Mouse (Mus musculus): Measurements from ENCODE around the gene Pdap1. TPM values are rescaled to one million over a fixed set of nuclear protein-coding genes. Genes with fewer than 3 reads are reported as not detected.

Pdap1 gene
- polyA plus RNA-seq, 1 experiment: 136 TPM

DNA sequence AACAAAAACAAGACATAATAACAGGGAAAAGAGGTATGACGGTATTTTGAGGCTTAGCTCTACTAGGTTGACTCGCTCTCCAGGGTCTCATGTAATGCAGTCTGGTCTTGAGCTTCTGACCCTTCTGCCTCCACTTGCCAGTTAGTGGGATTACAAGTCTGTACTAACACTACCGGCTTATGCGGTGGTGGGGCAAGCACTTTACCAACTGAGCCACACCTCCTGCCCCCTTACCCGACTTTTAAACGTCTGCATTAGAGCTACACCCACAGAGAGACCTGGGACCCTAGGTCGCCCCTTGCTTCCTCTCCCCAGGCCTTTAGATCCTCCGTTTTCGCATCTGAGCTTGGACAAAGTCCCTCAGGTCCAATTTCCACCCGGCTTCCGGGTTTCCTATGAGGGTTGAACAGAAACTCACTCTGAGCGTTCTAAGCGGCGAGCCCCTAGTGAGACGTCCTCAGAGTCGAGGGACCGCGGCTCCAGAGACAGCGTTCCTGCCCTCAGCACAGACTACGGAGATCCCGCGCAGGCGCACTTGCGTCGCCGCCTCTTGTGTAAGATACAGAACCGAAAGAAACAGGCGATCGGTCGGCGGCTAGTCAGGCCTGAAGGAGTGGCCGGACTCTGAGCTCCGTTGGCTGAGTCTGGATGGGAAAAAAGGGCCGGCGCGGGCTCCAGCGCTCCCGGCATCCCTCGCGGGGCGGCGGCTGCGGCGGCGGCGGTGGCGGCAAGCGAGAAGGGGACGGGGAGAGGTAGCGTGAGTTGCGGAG lies 26.7 kb upstream of the Pdap1 start, which contains the start of the genes Ptcd1 and Cpsf4:
Ptcd1 (minus strand) TSS at position 573 of the 770 bp plus-strand sequence.
Cpsf4 (plus strand) TSS at position 678 of the 770 bp plus-strand sequence.
- TF ChIP-seq USF1 (IDR thresholded peaks at IDR 0.05; ENCODE audit: low read depth) (no peak), MAX (IDR thresholded peaks at IDR 0.05) (no peak), MYOD1 (IDR thresholded peaks at IDR 0.05; ENCODE audit: control insufficient read depth, insufficient read length, low read depth) (no peak), CEBPB (IDR thresholded peaks at IDR 0.05; ENCODE audit: low read depth) (peak; percentile 77), FOSL1 (IDR thresholded peaks at IDR 0.05; ENCODE audit: insufficient read depth, low read length, poor library complexity, severe bottlenecking) (no peak), MYOG (IDR thresholded peaks at IDR 0.05; ENCODE audit: control insufficient read depth, extremely low read depth, insufficient read length) (no peak)
- H3ac ChIP-seq (ENCODE audit: control insufficient read depth, insufficient read length, low read depth): peak within 1 kb of the TSS; percentile 87
- peaks cover 26% of the 10 kb centered on the region for H3K36me3 ChIP-seq (ENCODE audit: control insufficient read depth, insufficient read depth)
- no peaks in the 10 kb centered on the region for H3K27me3 ChIP-seq (ENCODE audit: control insufficient read depth, insufficient read depth, insufficient read length)
- peak within 1 kb of the TSS; percentile 95 for H3K4me3 ChIP-seq (ENCODE audit: insufficient read depth, poor library complexity, severe bottlenecking)
- peaks cover 67% of the 10 kb centered on the region for H3K79me2 ChIP-seq (ENCODE audit: control insufficient read depth, insufficient read depth)
- peaks cover 25% of the 10 kb centered on the region for H3K79me3 ChIP-seq (ENCODE audit: low read depth)

DNA sequence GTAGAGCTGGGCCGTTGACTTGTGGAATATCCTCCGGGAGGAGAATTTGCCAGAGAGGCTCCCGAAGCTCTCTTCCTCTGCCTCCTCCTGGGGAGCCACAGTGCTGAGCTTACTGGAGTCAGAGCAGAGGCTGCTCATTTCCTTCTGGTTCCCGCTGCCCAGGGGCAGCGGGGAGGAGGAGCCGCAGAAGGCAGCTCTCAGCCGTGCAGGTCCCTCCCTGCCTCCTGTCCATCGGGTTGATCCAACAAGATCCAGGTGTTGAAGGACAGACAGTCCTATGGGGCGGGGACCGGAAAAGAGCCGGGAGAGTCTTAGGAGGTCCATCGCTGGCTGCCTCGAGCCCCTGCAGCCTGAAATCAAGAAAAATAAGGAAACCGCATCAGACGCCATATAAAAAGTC lies 25.1 kb upstream of the Pdap1 start:
- Histone ChIP-seq H3K79me2 (ENCODE audit: control insufficient read depth, insufficient read depth) (peaks cover 52% of the 10 kb centered on the region), H3K4me3 (ENCODE audit: insufficient read depth, poor library complexity, severe bottlenecking) (no peak overlapping the region), H3K27me3 (ENCODE audit: control insufficient read depth, insufficient read depth, insufficient read length) (no peaks in the 10 kb centered on the region), H3ac (ENCODE audit: control insufficient read depth, insufficient read length, low read depth) (no peak overlapping the region), H3K79me3 (ENCODE audit: low read depth) (peaks cover 25% of the 10 kb centered on the region), H3K36me3 (ENCODE audit: control insufficient read depth, insufficient read depth) (peaks cover 14% of the 10 kb centered on the region)
- no peak for TF ChIP-seq MAX (IDR thresholded peaks at IDR 0.05)
- no peak for TF ChIP-seq MYOD1 (IDR thresholded peaks at IDR 0.05; ENCODE audit: control insufficient read depth, insufficient read length, low read depth)
- TF ChIP-seq FOSL1 (IDR thresholded peaks at IDR 0.05; ENCODE audit: insufficient read depth, low read length, poor library complexity, severe bottlenecking): no peak

DNA sequence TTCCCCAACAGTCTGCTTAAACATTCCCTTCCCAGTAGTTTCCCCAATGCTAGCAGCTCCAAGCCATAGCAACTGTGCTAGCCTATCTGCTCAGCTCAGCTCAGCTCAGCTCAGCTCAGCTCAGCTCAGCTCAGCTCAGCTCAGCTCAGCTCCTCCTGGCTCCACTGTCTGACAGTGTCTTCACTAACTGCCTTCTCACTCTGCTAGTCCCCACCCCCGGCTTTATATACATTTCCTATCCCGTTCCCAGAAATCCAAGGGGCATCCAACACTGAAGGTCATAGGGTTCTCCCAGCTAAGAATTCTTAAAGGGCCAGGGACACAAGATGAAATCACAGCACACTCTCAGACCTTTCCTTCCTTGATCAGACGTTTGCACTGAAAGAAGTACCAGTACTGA lies 24.7 kb upstream of the Pdap1 start:
- no peak overlapping the region for H3ac ChIP-seq (ENCODE audit: control insufficient read depth, insufficient read length, low read depth)
- TF ChIP-seq USF1 (IDR thresholded peaks at IDR 0.05; ENCODE audit: low read depth): no peak
- TF ChIP-seq CEBPB (IDR thresholded peaks at IDR 0.05; ENCODE audit: low read depth): no peak
- no peak for TF ChIP-seq MYOD1 (IDR thresholded peaks at IDR 0.05; ENCODE audit: control insufficient read depth, insufficient read length, low read depth)
- TF ChIP-seq FOSL1 (IDR thresholded peaks at IDR 0.05; ENCODE audit: insufficient read depth, low read length, poor library complexity, severe bottlenecking): no peak
- no peak for TF ChIP-seq MYOG (IDR thresholded peaks at IDR 0.05; ENCODE audit: control insufficient read depth, extremely low read depth, insufficient read length)
- no peak for TF ChIP-seq CTCF (IDR thresholded peaks at IDR 0.05; ENCODE audit: control insufficient read depth, insufficient read depth, insufficient read length)
- no peak for TF ChIP-seq MAX (IDR thresholded peaks at IDR 0.05)
- peaks cover 24% of the 10 kb centered on the region for H3K79me3 ChIP-seq (ENCODE audit: low read depth)
- H3K27me3 ChIP-seq (ENCODE audit: control insufficient read depth, insufficient read depth, insufficient read length): no peaks in the 10 kb centered on the region
- H3K79me2 ChIP-seq (ENCODE audit: control insufficient read depth, insufficient read depth): peaks cover 47% of the 10 kb centered on the region
- no peak overlapping the region for H3K4me3 ChIP-seq (ENCODE audit: insufficient read depth, poor library complexity, severe bottlenecking)
- H3K36me3 ChIP-seq (ENCODE audit: control insufficient read depth, insufficient read depth): peaks cover 12% of the 10 kb centered on the region

DNA sequence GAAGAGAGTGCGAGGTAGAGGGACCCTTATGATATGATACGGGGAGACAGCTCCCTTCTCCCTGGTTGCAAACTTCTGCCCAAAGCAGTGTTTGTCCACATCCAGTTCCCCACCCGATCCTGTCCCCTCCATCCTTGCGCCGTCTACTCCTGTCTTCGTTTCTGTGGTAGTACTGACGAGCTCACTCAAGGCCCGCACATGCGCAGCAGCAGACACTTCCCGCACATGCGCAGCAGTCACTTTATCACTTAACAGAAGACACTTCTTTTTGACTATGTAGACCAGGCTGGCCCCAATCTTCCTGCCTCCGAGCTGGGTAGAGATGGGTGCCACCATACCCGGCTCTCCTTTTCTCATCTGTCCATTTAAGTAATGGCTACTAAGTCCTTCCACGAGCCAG lies 21.3 kb upstream of the Pdap1 start:
- Histone ChIP-seq H3K27me3 (ENCODE audit: control insufficient read depth, insufficient read depth, insufficient read length) (no peaks in the 10 kb centered on the region), H3K79me3 (ENCODE audit: low read depth) (no peaks in the 10 kb centered on the region), H3K79me2 (ENCODE audit: control insufficient read depth, insufficient read depth) (peaks cover 17% of the 10 kb centered on the region), H3ac (ENCODE audit: control insufficient read depth, insufficient read length, low read depth) (no peak overlapping the region), H3K4me3 (ENCODE audit: insufficient read depth, poor library complexity, severe bottlenecking) (no peak overlapping the region), H3K36me3 (ENCODE audit: control insufficient read depth, insufficient read depth) (peaks cover 38% of the 10 kb centered on the region)
- TF ChIP-seq MYOG (IDR thresholded peaks at IDR 0.05; ENCODE audit: control insufficient read depth, extremely low read depth, insufficient read length): no peak

DNA sequence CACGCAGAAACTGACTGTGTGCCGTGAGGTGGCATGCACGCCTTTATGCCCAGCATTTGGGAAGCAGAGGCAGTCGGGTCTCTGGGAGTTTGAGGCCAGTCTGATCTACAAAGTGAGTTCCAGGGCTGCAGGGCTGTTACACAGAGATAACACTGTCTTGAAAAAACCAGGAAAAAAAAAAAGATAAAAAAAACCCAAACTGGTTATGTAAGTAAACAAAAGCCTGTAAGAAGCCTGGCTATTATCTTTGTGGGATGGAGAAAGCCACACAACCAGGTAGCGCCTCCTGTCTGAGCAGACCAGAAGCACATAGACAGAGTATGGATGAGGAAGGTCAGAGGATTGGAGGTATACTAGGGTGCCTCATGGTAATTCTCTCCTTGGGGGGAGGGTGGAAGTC lies 12.7 kb upstream of the Pdap1 start:
- TF ChIP-seq MYOG (IDR thresholded peaks at IDR 0.05; ENCODE audit: control insufficient read depth, extremely low read depth, insufficient read length) (no peak), USF1 (IDR thresholded peaks at IDR 0.05; ENCODE audit: low read depth) (no peak), CTCF (IDR thresholded peaks at IDR 0.05; ENCODE audit: control insufficient read depth, insufficient read depth, insufficient read length) (no peak), MAX (IDR thresholded peaks at IDR 0.05) (no peak), CEBPB (IDR thresholded peaks at IDR 0.05; ENCODE audit: low read depth) (no peak), FOSL1 (IDR thresholded peaks at IDR 0.05; ENCODE audit: insufficient read depth, low read length, poor library complexity, severe bottlenecking) (no peak), MYOD1 (IDR thresholded peaks at IDR 0.05; ENCODE audit: control insufficient read depth, insufficient read length, low read depth) (no peak)

DNA sequence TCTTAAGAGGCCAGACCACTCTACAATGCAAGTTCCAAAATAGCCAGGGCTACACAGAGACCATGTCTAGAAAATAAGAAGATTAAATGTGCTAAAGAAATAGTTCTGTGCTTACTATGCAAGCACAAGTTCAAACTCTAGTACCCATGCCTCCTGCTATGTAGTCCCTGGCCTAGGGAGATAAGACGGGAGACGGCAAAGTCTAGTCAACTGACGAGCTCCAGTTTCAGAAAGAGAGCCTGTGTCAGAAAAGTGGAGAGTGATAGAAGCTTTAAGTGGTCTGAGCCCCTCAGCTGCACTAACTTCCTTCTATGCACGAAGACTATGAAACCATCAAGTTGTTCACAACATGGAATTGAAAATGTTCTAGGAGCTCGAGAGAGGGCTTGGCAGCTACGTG lies 9.3 kb upstream of the Pdap1 start:
- no peaks in the 10 kb centered on the region for H3K79me2 ChIP-seq (ENCODE audit: control insufficient read depth, insufficient read depth)
- no peak overlapping the region for H3ac ChIP-seq (ENCODE audit: control insufficient read depth, insufficient read length, low read depth)
- no peaks in the 10 kb centered on the region for H3K27me3 ChIP-seq (ENCODE audit: control insufficient read depth, insufficient read depth, insufficient read length)
- TF ChIP-seq MYOD1 (IDR thresholded peaks at IDR 0.05; ENCODE audit: control insufficient read depth, insufficient read length, low read depth): no peak
- no peak for TF ChIP-seq USF1 (IDR thresholded peaks at IDR 0.05; ENCODE audit: low read depth)
- no peak for TF ChIP-seq CTCF (IDR thresholded peaks at IDR 0.05; ENCODE audit: control insufficient read depth, insufficient read depth, insufficient read length)
- TF ChIP-seq MAX (IDR thresholded peaks at IDR 0.05): no peak
- no peak for TF ChIP-seq CEBPB (IDR thresholded peaks at IDR 0.05; ENCODE audit: low read depth)
- no peak for TF ChIP-seq MYOG (IDR thresholded peaks at IDR 0.05; ENCODE audit: control insufficient read depth, extremely low read depth, insufficient read length)
- no peak for TF ChIP-seq FOSL1 (IDR thresholded peaks at IDR 0.05; ENCODE audit: insufficient read depth, low read length, poor library complexity, severe bottlenecking)
- H3K4me3 ChIP-seq (ENCODE audit: insufficient read depth, poor library complexity, severe bottlenecking): no peak overlapping the region
- H3K79me3 ChIP-seq (ENCODE audit: low read depth): no peaks in the 10 kb centered on the region
- peaks cover 60% of the 10 kb centered on the region for H3K36me3 ChIP-seq (ENCODE audit: control insufficient read depth, insufficient read depth)

More for the DNA sequence above, 12.7 kb upstream of the Pdap1 start:
- Histone ChIP-seq H3K4me3 (ENCODE audit: insufficient read depth, poor library complexity, severe bottlenecking) (no peak overlapping the region), H3K27me3 (ENCODE audit: control insufficient read depth, insufficient read depth, insufficient read length) (no peaks in the 10 kb centered on the region), H3K36me3 (ENCODE audit: control insufficient read depth, insufficient read depth) (peaks cover 55% of the 10 kb centered on the region), H3K79me2 (ENCODE audit: control insufficient read depth, insufficient read depth) (no peaks in the 10 kb centered on the region), H3K79me3 (ENCODE audit: low read depth) (no peaks in the 10 kb centered on the region), H3ac (ENCODE audit: control insufficient read depth, insufficient read length, low read depth) (no peak overlapping the region)
